Mouse (Mus musculus) C2C12 (cell line): ENCODE results near the gene Ppih.

ENCODE experiments used
- CEBPB ChIP-seq: IDR thresholded peaks from one replicate; pipeline ENCODE4 v1.6.1; 2011; ENCODE audit warnings: low read depth, mild to moderate bottlenecking, control low read depth, moderate library complexity
- CTCF ChIP-seq: IDR thresholded peaks from one replicate; pipeline ENCODE4 v1.5.1; 2011; ENCODE audit not compliant: control insufficient read depth, insufficient read depth, insufficient read length
- MAX ChIP-seq: IDR thresholded peaks from one replicate; pipeline ENCODE4 v1.6.1; 2011; ENCODE audit warnings: mild to moderate bottlenecking, control low read depth

DNA sequence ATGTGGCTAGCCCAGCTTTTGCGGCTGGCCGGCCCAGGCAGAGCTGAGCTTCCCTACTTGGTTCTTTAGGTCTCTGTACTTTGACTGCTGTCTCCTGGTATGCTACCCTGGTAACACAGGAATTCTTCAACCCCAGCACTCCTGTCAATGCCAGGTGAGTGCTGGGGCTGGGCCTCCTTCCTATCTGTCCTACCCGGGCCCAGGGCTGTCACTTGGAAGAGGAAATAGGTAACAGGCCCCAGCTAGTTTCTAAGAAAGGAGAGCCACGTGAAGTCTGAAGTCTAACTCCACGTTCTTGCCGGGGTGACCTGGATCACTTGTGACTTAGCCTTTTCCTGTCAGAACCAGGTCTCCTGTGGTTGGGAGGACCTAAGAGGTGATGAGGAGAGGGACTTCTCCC lies 63.3 kb downstream of the Ppih start:
- TF ChIP-seq CTCF (no peak), MAX (no peak), CEBPB (no peak)
